ENCODE assay signal across 13 mouse cellular contexts in genomic region chr7:130708940-130709339, GRCm38 (mm10).
DNase-seq lines count a peak whose midpoint lies in the region; ATAC-seq lines count a peak whose summit lies in the region.
"Had no signal": no experiment of that assay in that cellular context is flagged by ENCODE, and none has a peak within 500 bp of the region (broad histone marks: within the 10 kb centered on the region; RNA-seq: fewer than 3 reads in every experiment).

No protein-coding gene starts in this region.

- ATAC-seq in midbrain, embryonic 13.5 days, result no peak
- ATAC-seq in midbrain, embryonic 16.5 days, result no peak
- ATAC-seq in stomach, embryonic 16.5 days (ENCODE audit: insufficient read depth, low FRiP score), result peak; percentile 57; the same call in 1 of the 2 replicates
- ATAC-seq in megakaryocyte, adult 5-6 weeks (ENCODE audit: poor library complexity, severe bottlenecking), result no peak
- ATAC-seq: forebrain, embryonic 15.5 days; inflammation-experienced regulatory T-cells, adult 6 months had no signal

- no peaks in the 10 kb centered on the region for H3K9me3 ChIP-seq in heart, embryonic 10.5 days
- no peaks in the 10 kb centered on the region for H3K9me3 ChIP-seq in midbrain, embryonic 13.5 days
- H3K9me3 ChIP-seq in midbrain, embryonic 16.5 days (replicated peaks; ENCODE audit: control insufficient read depth, low read length, poor library complexity, severe bottlenecking), result no peaks in the 10 kb centered on the region
- no peaks in the 10 kb centered on the region for H3K9me3 ChIP-seq in stomach, embryonic 16.5 days (replicated peaks; ENCODE audit: control insufficient read depth, low read length)
- H3K9me3 ChIP-seq: forebrain, embryonic 15.5 days; limb, embryonic 12.5 days had no signal

- peak overlapping the region; percentile 17; the same call in 1 of the 2 replicates for H3K27ac ChIP-seq in heart, embryonic 10.5 days
- peak overlapping the region; percentile 45; the same call in 1 of the 2 replicates for H3K27ac ChIP-seq in midbrain, embryonic 13.5 days
- no peak overlapping the region for H3K27ac ChIP-seq in midbrain, embryonic 16.5 days (ENCODE audit: low read length)
- peak overlapping the region; percentile 57 for H3K27ac ChIP-seq in stomach, embryonic 16.5 days (ENCODE audit: low read length)
- H3K27ac ChIP-seq: limb, embryonic 12.5 days had no signal

- no peak for DNase-seq in heart, embryonic 10.5 days (ENCODE audit: low spot score)
- no peak for DNase-seq in heart, adult 11 months
- DNase-seq in kidney, postnatal 10 days, result peak; percentile 60
- DNase-seq in natural killer cell, adult 2 months (ENCODE audit: low spot score in 2 of 2), result no peak
- DNase-seq: cerebellum, postnatal 10 days; spleen, adult 18-20 months had no signal

- H3K4me3 ChIP-seq in heart, embryonic 10.5 days, result no peak overlapping the region
- H3K4me3 ChIP-seq in midbrain, embryonic 13.5 days (replicated peaks), result no peak overlapping the region
- H3K4me3 ChIP-seq in midbrain, embryonic 16.5 days (ENCODE audit: low read depth, low read length), result no peak overlapping the region
- no peak overlapping the region for H3K4me3 ChIP-seq in stomach, embryonic 16.5 days (replicated peaks; ENCODE audit: low read length)
- H3K4me3 ChIP-seq: forebrain, embryonic 15.5 days; limb, embryonic 12.5 days had no signal

- H3K36me3 ChIP-seq in heart, embryonic 10.5 days, result no peaks in the 10 kb centered on the region
- H3K36me3 ChIP-seq in midbrain, embryonic 13.5 days, result no peaks in the 10 kb centered on the region
- H3K36me3 ChIP-seq in midbrain, embryonic 16.5 days (ENCODE audit: control insufficient read depth, insufficient read depth, low read length), result no peaks in the 10 kb centered on the region
- no peaks in the 10 kb centered on the region for H3K36me3 ChIP-seq in stomach, embryonic 16.5 days (ENCODE audit: control insufficient read depth, insufficient read depth, low read length)
- H3K36me3 ChIP-seq: forebrain, embryonic 15.5 days had no signal

- H3K4me2 ChIP-seq in midbrain, embryonic 13.5 days (replicated peaks), result no peak overlapping the region
- H3K4me2 ChIP-seq in midbrain, embryonic 16.5 days (ENCODE audit: low read length), result no peak overlapping the region
- peak overlapping the region; percentile 20 for H3K4me2 ChIP-seq in stomach, embryonic 16.5 days (ENCODE audit: low read depth, low read length)
- H3K4me2 ChIP-seq: forebrain, embryonic 15.5 days; limb, embryonic 12.5 days had no signal

- peaks cover 58% of the 10 kb centered on the region for H3K4me1 ChIP-seq in heart, embryonic 10.5 days
- peaks cover 64% of the 10 kb centered on the region for H3K4me1 ChIP-seq in midbrain, embryonic 13.5 days (replicated peaks)
- peaks cover 37% of the 10 kb centered on the region for H3K4me1 ChIP-seq in midbrain, embryonic 16.5 days (ENCODE audit: control insufficient read depth, insufficient read depth, low read length)
- peaks cover 22% of the 10 kb centered on the region; the same call in 1 of the 2 replicates for H3K4me1 ChIP-seq in stomach, embryonic 16.5 days (ENCODE audit: control insufficient read depth, insufficient read depth, low read length)

- no peak overlapping the region for H3K9ac ChIP-seq in midbrain, embryonic 13.5 days (replicated peaks)
- no peak overlapping the region for H3K9ac ChIP-seq in midbrain, embryonic 16.5 days (ENCODE audit: low read depth, low read length)
- H3K9ac ChIP-seq in stomach, embryonic 16.5 days (ENCODE audit: low read length), result no peak overlapping the region
- H3K9ac ChIP-seq: forebrain, embryonic 15.5 days; limb, embryonic 12.5 days had no signal

- no peaks in the 10 kb centered on the region for H3K27me3 ChIP-seq in heart, embryonic 10.5 days (ENCODE audit: insufficient read depth, poor library complexity, severe bottlenecking)
- H3K27me3 ChIP-seq in midbrain, embryonic 13.5 days, result no peaks in the 10 kb centered on the region
- no peaks in the 10 kb centered on the region for H3K27me3 ChIP-seq in midbrain, embryonic 16.5 days (ENCODE audit: control insufficient read depth, insufficient read depth, low read depth, low read length)
- no peaks in the 10 kb centered on the region for H3K27me3 ChIP-seq in stomach, embryonic 16.5 days (ENCODE audit: control insufficient read depth, insufficient read depth, low read length)
- H3K27me3 ChIP-seq: forebrain, embryonic 15.5 days; limb, embryonic 12.5 days had no signal

- WGBS in heart, embryonic 10.5 days, result 30% methylated on average over 9 of the region's 9 CpGs
- WGBS in midbrain, embryonic 13.5 days, result 60% methylated on average over 9 of the region's 9 CpGs
- 51% methylated on average over 9 of the region's 9 CpGs for WGBS in midbrain, embryonic 16.5 days
- WGBS in stomach, embryonic 16.5 days, result 20% methylated on average over 9 of the region's 9 CpGs
